Mouse (Mus musculus) thymus, adult 2 months (tissue): ENCODE measurements around the gene Strada. TPM values are rescaled to one million over a fixed set of nuclear protein-coding genes. Genes with fewer than 3 reads are reported as not detected.

ENCODE experiments used
- DNase-seq: peaks from one replicate; pipeline ENCODE4 v3.0.0; 2021
- H3K27ac ChIP-seq: fragments of 200-500 bp; 2 replicates; pipeline ENCODE4 v1.5.1; 2012; ENCODE audit warnings: low read length, control low read depth; ENCODE audit not compliant: control insufficient read depth, insufficient read depth
- H3K27me3 ChIP-seq: fragments of 200-500 bp; 2 replicates; pipeline ENCODE4 v1.6.1; 2012; ENCODE audit warnings: mild to moderate bottlenecking, low read length, moderate library complexity, mixed read lengths; ENCODE audit not compliant: control insufficient read depth, insufficient read depth
- H3K36me3 ChIP-seq: fragments of 200-500 bp; 2 replicates; pipeline ENCODE4 v1.6.1; 2012; ENCODE audit warnings: mild to moderate bottlenecking, low read length, moderate library complexity; ENCODE audit not compliant: control insufficient read depth, insufficient read depth
- H3K4me1 ChIP-seq: fragments of 200-500 bp; replicated peaks from 2 replicates; pipeline ENCODE4 v1.6.1; 2012; ENCODE audit warnings: low read length; ENCODE audit not compliant: control insufficient read depth, insufficient read depth
- H3K4me3 ChIP-seq: fragments of 200-500 bp; 2 replicates; pipeline ENCODE4 v1.5.1; 2012; ENCODE audit warnings: mild to moderate bottlenecking, low read length, control low read depth, moderate library complexity; ENCODE audit not compliant: control insufficient read depth, insufficient read depth
- CTCF ChIP-seq: fragments of 200-500 bp; IDR thresholded peaks from 2 replicates; pipeline ENCODE4 v1.5.1; 2012; ENCODE audit warnings: mild to moderate bottlenecking, control low read depth, low read length, moderate library complexity, borderline replicate concordance; ENCODE audit not compliant: control insufficient read depth, poor library complexity, insufficient read depth; ENCODE audit errors: extremely low read depth
- POLR2A ChIP-seq: fragments of 200-500 bp; IDR thresholded peaks from 2 replicates; pipeline ENCODE4 v1.6.1; 2012; ENCODE audit warnings: mild to moderate bottlenecking, low read length, control low read depth, moderate library complexity; ENCODE audit not compliant: control insufficient read depth, poor library complexity, insufficient read depth; ENCODE audit errors: extremely low read depth
- WGBS: fragments of 180-500 bp; shearing (Covaris S2); methylation state at CpG from one replicate; pipeline ENCODE4 v1.1.7; 2018; 5-methylcytosine and 5-hydroxymethylcytosine counted together
- polyA plus RNA-seq: library from polyadenylated mRNA; depleted of rRNA; stranded (reverse); fragments of >200 nt; gene quantifications from 2 replicates; pipeline ENCODE4 v1.2.3, GENCODE M21; 2012

Strada gene
- polyA plus RNA-seq, 1 experiment, result 40.3 TPM

DNA sequence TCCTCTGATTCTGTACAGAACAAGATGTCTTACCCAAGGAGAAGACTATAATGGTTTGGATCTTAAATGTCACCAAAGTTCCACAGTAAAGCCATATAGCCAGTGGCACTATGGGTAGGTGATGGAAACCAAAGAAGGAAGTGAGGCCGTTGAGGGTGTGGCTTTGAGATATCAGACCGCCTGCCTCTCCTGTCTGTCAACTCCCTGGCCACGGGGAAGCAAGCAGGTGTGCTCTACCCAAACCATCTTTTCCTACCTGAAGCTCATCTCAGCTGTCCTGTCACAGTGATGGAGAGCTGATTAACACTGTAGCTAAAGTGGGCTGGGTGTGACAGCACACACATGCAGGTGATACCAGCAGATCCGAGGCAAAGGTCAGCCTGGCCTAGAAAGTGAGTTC, 3.7 kb downstream of the Strada start:
- Histone ChIP-seq H3K27ac (no peak overlapping the region), H3K4me3 (no peak overlapping the region), H3K36me3 (peaks cover 9% of the 10 kb centered on the region; the same call in 1 of the 2 replicates), H3K4me1 (peaks cover 22% of the 10 kb centered on the region), H3K27me3 (no peaks in the 10 kb centered on the region)
- no peak for DNase-seq
- 58% methylated on average over 4 of the region's 4 CpGs for WGBS
- no peak for TF ChIP-seq POLR2A
- no peak for TF ChIP-seq CTCF

DNA sequence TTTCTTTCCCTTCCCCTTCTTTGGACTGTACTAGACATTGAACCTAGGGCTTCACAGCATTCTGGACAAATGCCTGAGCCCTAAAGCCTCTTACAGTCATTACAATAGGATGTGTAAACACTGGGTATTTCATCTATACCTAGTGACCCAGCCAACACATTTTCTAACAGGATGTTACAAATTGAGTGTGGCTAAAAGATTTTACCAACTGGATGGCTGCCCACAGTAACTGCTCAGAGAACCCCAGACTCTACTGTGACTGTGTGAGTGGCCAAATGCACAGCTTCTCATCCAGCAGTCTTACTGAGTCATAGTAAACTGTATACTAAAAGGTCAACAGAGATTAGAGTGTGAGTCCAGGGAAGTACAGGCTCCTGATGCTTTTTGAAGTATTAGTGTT, 6.6 kb downstream of the Strada start:
- DNase-seq, result no peak
- 0 out of 2 replicates have a peak, but pooled peaks cover 3% of the 10 kb centered on the region for H3K36me3 ChIP-seq
- TF ChIP-seq CTCF, result no peak
- no peak overlapping the region for H3K4me3 ChIP-seq
- no peak overlapping the region for H3K27ac ChIP-seq
- peaks cover 8% of the 10 kb centered on the region for H3K4me1 ChIP-seq
- H3K27me3 ChIP-seq, result no peaks in the 10 kb centered on the region

DNA sequence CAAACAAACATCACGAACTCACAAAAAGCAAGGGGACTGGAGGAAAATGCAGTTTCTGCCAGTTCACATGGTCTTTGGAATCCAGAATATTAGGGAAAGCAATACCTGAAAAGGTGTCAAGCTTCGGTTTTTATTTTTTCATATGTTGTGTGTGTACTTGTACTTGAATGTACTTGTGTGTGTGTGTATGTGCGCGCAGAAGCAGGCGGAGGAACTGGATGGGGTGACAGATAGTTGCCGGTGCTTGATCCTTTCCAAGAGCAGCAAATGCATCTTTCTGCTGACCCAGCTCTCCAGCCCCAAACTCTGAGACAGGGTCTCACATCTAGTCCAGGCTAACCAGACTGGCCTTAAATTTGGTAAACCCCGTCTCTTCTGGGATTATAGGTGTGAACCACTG, 7.1 kb downstream of the Strada start:
- 91% methylated on average over 7 of the region's 7 CpGs for WGBS
- Histone ChIP-seq H3K4me1 (peaks cover 7% of the 10 kb centered on the region), H3K4me3 (no peak overlapping the region), H3K36me3 (0 out of 2 replicates have a peak, but pooled peaks cover 3% of the 10 kb centered on the region), H3K27me3 (no peaks in the 10 kb centered on the region), H3K27ac (no peak overlapping the region)
- TF ChIP-seq CTCF, result no peak
- no peak for TF ChIP-seq POLR2A
- no peak for DNase-seq

DNA sequence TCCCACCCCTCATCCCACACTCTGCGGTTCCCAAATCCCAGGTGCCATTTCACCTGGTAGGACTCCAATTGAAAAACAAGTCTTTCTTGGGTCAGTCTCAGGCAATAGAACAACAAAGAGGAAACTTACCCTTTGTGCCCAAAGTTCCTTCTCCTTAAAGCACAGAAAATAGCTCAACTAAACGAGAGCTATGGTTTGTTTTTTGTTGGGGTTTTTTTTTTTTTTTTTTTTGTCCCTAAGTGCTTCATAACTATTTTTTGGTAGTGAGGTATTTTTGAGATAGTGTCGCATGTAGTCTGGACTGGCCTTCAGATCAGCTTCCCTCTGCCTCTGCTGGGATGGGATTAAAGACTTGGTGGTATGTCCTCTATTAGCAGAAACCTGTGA, 7.8 kb downstream of the Strada start:
- TF ChIP-seq POLR2A (no peak), CTCF (no peak)
- H3K27me3 ChIP-seq, result no peaks in the 10 kb centered on the region
- H3K4me1 ChIP-seq, result peaks cover 6% of the 10 kb centered on the region
- peak overlapping the region; percentile 56 for H3K4me3 ChIP-seq
- DNase-seq, result no peak
- H3K36me3 ChIP-seq, result 0 out of 2 replicates have a peak, but pooled peaks cover 3% of the 10 kb centered on the region
- H3K27ac ChIP-seq, result peak overlapping the region; percentile 83
- WGBS, result 27% methylated on average over 3 of the region's 3 CpGs

DNA sequence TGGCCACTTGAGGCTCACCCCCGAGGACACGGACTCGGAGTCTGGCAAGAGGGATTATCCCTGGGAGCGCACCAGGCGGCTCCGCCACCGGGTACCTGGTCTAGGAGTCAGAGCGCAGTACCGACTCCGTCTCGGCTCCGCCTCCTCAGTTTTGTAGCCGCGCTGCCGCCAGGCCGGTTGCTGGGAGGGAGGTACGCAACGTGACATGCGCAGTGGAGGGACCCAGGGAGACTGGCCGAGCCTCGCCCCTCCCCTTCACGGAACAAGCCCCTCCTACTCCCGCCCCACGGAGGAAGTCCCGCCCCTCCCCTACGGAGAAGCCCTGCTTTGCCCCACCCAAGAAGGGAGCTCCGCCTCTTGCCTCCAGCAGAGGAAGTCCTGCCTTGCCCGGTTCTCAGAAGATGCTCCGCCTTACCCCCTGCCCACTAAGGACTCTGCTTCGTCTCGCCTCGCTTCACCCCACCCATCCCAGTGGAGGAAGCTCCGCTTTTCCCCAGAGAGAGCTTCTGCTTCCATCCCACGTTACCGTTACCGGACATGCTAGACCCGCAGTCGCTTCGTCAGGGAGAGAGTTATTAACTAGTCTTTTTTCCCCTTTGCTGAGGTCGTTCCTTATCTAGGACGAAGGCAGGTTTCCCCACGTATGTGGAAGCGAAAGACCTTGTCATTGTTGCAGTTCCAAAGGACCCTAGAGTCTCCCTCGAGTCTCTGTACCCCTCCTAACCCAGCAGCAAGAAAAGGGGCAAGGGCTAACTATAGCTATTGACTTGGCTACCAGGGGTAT, 8.4 kb downstream of the Strada start:
- DNase-seq, result peak; percentile 97
- TF ChIP-seq POLR2A, result peak; percentile 83; the same call in 1 of the 2 replicates
- TF ChIP-seq CTCF, result no peak; the same call in 1 of the 2 replicates
- Histone ChIP-seq H3K27ac (peak overlapping the region; percentile 83), H3K27me3 (no peaks in the 10 kb centered on the region), H3K36me3 (0 out of 2 replicates have a peak, but pooled peaks cover 3% of the 10 kb centered on the region), H3K4me3 (peak overlapping the region; percentile 86), H3K4me1 (peaks cover 6% of the 10 kb centered on the region)
- WGBS, result under 1% methylated on average over 44 of the region's 44 CpGs

DNA sequence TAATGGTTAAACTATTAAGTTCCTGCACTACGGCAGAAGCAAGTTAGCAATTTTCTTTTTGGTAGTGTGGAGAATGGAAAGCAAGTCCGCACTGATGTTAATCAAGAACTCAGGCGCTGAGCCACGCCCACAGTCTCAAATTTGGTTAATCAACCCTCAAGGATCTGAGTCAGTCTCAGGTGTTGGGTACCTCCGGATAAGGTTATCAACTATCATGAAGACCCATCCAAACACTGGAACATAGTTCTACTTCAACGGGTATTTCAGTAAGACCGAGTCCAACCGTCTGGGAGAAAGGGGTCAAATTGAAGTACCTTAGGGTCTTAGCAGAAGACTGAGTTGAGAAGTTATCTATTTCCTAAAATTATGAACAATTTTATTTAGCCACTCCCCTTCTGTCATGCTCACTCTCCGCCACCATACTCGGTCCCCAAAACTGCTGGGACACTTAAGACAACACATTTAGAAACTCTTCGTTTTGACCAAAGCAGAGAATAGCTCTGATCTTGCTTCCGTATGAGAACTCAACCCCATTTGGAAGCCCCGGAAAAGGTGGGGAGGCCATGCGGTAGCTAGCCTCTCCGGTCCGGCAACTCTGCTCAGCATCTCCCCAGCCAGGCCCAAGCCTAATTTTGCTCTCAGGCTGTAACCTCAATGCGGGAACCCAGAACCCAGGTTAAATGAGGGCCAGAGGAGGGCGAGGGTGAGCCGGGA, 9.2 kb downstream of the Strada start:
- 0 out of 2 replicates have a peak, but pooled peaks cover under 1% of the 10 kb centered on the region for H3K36me3 ChIP-seq
- H3K27me3 ChIP-seq, result no peaks in the 10 kb centered on the region
- peak overlapping the region; percentile 60 for H3K27ac ChIP-seq
- no peak for TF ChIP-seq POLR2A
- no peak for TF ChIP-seq CTCF
- 6% methylated on average over 19 of the region's 19 CpGs for WGBS
- peaks cover 3% of the 10 kb centered on the region for H3K4me1 ChIP-seq
- DNase-seq, result no peak
- H3K4me3 ChIP-seq, result peak overlapping the region; percentile 86

DNA sequence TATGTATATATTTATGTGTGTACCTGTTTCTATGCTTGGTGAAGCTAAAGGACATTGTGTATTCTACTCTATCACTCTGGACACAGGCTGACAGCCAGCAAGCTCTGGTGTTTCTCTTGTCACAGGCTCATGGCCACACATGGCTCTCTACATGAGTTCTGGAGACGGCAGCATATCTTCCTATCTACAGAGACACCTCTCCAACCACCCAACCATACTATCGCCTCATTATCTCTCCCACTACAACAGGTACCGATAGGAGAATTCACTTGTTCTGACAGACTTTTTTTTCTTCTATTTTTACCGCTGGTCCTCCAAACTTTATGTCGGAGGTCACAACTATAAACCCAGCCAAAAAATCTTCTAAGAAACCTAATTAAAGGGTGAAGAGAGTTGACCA, 9.7 kb downstream of the Strada start:
- H3K4me1 ChIP-seq, result peaks cover 3% of the 10 kb centered on the region
- no peak for TF ChIP-seq CTCF
- TF ChIP-seq POLR2A, result no peak
- no peak overlapping the region for H3K4me3 ChIP-seq
- H3K27ac ChIP-seq, result no peak overlapping the region
- no peaks in the 10 kb centered on the region for H3K36me3 ChIP-seq
- no peaks in the 10 kb centered on the region for H3K27me3 ChIP-seq
- WGBS, result 86% methylated on average over 5 of the region's 5 CpGs
- DNase-seq, result no peak
